Mouse (Mus musculus) G1E-ER4 (cell line): ENCODE data around the gene Fam71a. TPM values are rescaled to one million over a fixed set of nuclear protein-coding genes. Genes with fewer than 3 reads are reported as not detected.

Experiments used
- GATA1 ChIP-seq: IDR thresholded peaks from one replicate; pipeline ENCODE4 v1.8.0; 2012; ENCODE audit warnings: low read length, inconsistent platforms
- polyA plus RNA-seq: library from polyadenylated mRNA; stranded (reverse); fragments of >175 nt; gene quantifications from 2 replicates; pipeline ENCODE4 v1.2.3, GENCODE M21; 2012

Fam71a gene
- polyA plus RNA-seq, 1 experiment = not detected

GRCm38 (mm10) chr1:191184066-191184815, 19.6 kb upstream of the Fam71a start:
- TF ChIP-seq GATA1 = no peak

GRCm38 (mm10) chr1:191183163-191184065, 18.8 kb upstream of the Fam71a start:
- no peak for TF ChIP-seq GATA1

- no peak for TF ChIP-seq GATA1
These were observed 18.0 kb upstream of the Fam71a start for GRCm38 (mm10) chr1:191182431-191183162.

- no peak for TF ChIP-seq GATA1
These were observed 17.0 kb upstream of the Fam71a start for GRCm38 (mm10) chr1:191181469-191182259.

- no peak for TF ChIP-seq GATA1
These were observed 15.8 kb upstream of the Fam71a start for GRCm38 (mm10) chr1:191180397-191180796.

GRCm38 (mm10) chr1:191179846-191180245, 15.2 kb upstream of the Fam71a start:
- no peak for TF ChIP-seq GATA1

- TF ChIP-seq GATA1 = no peak
These were observed 14.0 kb upstream of the Fam71a start for GRCm38 (mm10) chr1:191178511-191179188.

GRCm38 (mm10) chr1:191176887-191177286, 12.3 kb upstream of the Fam71a start:
- no peak for TF ChIP-seq GATA1

- TF ChIP-seq GATA1 = no peak
These were observed 7.9 kb upstream of the Fam71a start for GRCm38 (mm10) chr1:191172487-191172886.

- no peak for TF ChIP-seq GATA1
These were observed 5.8 kb upstream of the Fam71a start for GRCm38 (mm10) chr1:191170444-191170843.

- no peak for TF ChIP-seq GATA1
These were observed 1.6 kb upstream of the Fam71a start for GRCm38 (mm10) chr1:191166189-191166588.

- TF ChIP-seq GATA1 = no peak
These were observed 10.3 kb downstream of the Fam71a start for GRCm38 (mm10) chr1:191154314-191154713.

GRCm38 (mm10) chr1:191153052-191153451, 11.6 kb downstream of the Fam71a start:
- no peak for TF ChIP-seq GATA1

GRCm38 (mm10) chr1:191150924-191151605, 13.6 kb downstream of the Fam71a start:
- TF ChIP-seq GATA1 = no peak
